Mouse (Mus musculus) cerebellum, postnatal 36 days (tissue): Measurements from ENCODE around the gene Lrrk1.

Experiments used
- DNase-seq, 2 experiments: peaks; one replicate each; pipeline ENCODE4 v3.0.0; 2021 to 2022; ENCODE audit warnings: mixed read lengths in 2 of 2

The Lrrk1 gene

DNA sequence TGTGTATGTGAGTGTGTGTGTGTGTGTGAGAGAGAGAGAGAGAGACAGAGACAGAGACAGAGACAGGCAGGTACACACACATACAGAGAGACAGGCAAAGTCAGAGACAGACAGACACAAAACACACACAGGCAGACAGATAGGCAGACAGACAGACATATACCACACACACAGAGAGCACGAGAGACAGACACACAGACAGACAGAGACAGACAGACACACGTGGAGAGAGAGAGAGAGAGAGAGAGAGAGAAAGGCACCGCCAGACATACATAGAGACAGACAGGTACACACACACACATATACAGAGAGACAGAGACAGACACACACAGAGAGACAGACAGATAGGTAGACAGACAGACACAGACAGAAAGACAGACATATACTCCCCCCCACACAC, 138.7 kb downstream of the Lrrk1 start:
- DNase-seq: no peak

DNA sequence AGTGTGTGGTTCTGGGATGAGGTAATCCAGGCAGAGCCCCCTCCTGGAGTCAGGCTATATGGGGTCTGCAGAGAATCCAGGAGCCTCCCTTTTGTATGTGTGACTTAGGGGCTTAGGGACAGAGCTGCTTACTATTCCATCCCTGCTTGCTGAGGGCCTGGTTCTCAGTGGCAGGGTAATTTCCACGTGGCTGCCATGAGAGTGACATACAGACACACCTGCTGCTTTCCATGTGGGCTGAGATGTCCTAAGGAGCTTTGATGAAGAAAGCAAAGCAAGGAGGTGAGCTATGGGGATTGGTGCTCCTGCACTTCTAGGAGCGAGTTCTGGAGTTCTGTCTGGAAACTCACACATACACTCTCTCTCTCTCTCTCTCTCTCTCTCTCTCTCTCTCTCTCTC, 139.1 kb downstream of the Lrrk1 start:
- no peak for DNase-seq

DNA sequence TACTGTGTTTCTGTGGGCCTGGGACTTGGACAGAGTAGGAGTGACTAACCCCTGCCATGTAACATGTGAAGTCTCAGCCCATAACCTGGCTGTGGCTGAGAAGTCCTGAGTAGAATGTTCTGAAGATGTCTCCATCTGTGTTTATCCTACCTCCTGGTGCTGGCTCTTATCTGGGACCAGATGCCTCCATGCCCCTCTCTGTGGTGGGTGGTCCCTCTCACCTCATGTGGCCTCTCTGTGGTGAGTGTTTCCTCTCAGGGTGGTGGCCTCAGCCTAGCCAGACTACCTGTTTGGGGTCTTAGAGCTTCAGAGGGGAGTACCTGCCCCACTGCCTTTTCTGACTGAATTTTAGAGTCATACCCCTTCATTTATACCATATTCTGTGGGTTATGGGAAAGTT, 139.9 kb downstream of the Lrrk1 start:
- DNase-seq: no peak

DNA sequence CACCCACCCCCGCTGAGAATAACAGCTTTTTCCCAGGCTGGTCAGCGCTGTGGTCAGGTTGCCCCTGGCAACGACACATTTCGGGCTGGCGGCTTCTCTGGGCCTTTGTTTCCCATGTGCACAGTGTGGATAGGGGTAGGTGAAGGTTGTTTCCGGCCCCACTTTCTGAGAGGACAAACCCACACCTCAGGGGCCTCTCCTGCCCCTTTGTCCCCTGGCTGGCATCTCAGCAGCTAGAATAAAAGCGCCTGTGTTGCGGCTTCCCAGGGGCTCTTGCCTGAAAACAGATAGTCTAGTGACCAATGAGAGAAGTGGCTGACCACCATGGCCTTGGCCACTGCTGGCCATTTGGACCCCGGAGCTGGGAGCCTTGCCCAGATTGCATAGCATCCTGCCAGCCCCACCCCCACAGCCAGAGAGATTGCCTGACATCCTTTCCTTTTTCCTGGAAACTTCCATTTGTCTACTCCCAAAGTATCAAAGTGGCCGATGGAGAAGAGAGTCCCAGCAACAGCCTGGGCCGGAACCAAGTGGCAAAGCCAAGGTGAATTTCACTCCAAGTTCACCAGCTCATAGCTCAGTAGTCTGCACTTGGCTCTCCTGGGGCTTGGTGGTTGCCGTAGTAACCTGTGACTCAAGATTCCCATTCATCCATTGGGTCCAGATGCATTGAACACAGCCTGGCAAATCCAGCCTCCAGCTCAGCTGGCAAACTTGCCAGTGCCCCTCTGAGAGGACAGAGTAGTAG, 140.7 kb downstream of the Lrrk1 start:
- no peak for DNase-seq

DNA sequence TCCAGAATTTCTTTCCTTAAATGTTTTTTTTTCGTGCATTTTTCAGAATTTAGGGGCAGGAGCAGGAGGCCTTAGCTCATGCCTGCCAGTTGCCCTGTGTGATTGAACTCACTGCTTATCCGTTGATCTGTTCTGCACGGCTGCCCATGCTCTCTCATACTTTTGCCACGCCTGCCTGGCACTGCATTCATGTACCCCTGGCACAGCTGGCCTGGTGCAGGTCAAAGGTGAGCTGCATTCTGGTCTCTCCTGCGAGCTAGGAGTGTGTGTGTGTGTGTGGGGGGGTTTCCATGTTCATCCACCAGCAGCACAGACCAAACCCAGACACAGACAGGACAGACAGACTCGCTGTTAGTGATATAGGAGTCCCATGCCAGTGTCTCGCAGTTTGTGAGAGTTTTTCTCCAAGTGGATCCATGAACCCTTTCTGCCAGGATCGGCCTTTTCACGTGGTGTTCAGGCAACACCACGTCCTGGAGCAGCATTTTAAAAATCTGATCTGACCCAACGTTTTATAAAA, 141.4 kb downstream of the Lrrk1 start:
- no peak for DNase-seq

DNA sequence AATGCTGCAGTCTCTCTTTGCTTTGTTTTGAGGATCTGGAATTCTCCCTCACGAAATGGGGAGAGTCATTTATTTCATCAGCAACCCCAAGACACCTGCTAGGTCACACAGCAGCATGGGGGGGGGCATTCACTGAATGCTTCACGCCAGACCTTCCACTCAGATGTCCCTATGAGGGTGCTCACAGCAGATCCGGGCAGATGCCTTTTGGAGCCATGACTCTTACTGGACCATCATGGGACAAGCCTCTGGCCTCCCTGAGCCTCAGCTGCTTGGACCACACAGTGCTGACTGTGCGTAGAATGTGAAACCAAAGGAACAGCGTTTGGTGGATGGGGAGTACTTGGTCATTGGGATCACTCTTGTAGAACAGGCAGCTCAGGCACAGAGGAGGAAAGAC, 142.5 kb downstream of the Lrrk1 start:
- DNase-seq: no peak

DNA sequence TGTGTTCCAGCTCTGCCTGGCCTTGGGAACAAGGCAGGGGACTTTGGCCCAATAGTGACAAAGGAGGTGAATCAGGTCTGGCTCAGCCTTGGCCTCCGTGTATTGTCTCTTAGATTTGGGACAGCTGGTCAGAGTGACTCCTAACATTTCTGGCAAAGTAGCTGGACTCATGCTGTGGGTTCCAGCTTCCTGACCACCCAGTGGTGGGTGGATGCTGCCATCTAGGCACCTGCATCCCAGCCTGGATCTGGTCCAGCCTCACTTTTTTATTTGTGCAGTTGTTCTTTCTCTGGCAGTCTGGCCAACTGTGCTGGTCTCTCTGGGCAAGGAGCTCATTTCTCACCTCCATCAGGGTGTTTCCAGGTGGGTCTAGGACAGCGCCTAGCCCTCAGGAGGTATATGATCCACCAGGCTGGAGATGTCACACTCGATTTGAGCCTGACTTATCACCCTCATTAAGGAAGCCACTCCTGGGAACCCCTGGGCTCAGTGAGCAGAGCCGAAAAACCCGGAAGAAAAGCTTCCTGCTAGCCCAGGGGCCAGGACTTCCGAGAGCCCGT, 144.3 kb downstream of the Lrrk1 start:
- DNase-seq: no peak

DNA sequence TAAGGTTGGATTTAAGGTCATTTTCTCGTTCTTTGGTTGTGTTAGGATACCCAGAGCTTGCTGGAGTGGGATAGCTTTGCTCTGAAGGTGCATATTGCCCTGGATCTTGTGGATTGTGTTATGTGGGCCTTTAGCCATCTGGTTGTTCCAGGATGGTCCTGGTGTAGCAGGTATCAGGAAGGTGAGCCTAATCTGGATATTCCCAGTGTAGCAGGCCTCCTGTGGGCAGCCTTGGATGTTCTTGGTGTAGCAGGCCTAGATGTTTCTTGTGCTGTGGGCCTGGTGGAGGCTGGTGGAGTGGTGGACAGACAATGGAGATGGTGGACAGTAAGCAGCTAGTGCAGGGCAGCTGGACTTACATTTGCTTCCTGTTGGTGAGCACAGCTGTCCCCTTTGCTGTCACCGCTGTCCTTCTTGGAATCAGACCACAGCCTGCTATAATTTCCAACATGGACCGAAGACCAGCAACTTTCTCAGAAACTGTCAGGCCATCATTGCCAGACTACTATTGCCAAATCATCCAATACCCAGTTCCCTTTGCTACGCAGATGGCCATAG, 146.2 kb downstream of the Lrrk1 start:
- DNase-seq: no peak

DNA sequence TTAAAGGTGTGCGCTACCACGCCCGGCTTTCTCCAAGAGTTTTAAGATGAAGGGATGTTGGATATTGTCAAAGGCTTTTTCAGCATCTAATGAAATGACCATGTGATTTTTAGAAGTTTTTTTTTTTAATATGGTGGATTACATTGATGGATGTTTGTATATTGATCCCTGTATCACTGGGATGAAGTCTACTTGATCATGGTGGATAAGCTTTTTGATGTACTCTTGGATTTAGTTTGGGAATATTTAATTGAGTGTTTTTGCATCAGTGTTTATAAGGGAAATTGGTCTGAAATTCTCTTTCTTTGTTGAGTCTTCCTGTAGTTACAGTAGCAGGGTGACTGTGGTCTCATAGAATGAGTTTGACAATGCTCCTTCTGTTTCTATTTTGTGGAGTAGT, 150.0 kb downstream of the Lrrk1 start:
- no peak for DNase-seq

DNA sequence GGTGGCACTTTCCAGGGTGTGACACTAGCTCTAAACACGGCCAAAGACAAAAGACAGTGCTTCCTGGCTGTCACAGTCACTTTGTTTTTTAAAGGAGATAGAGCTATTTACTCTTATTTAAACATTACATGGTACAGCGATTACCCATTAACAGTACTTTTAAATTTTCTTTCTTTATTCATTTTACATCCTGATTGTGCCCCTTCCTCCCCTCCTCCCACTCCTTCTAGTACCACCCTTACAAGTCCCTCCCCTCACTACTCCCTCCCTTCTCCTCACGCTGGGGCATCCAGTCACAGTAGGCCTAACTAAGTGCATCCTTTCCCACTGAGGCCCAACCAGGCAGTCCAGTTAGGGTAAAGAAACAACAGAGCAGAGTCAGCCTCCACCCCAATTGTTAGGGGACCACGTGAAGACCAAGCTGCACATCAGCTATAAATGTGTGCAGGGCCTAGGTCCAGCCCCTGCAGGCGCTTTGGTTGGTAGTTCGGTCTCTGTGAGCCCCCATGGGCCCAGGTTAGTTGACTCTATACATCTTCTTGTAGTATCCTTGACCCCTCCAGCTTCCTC, 154.1 kb downstream of the Lrrk1 start:
- DNase-seq: no peak

DNA sequence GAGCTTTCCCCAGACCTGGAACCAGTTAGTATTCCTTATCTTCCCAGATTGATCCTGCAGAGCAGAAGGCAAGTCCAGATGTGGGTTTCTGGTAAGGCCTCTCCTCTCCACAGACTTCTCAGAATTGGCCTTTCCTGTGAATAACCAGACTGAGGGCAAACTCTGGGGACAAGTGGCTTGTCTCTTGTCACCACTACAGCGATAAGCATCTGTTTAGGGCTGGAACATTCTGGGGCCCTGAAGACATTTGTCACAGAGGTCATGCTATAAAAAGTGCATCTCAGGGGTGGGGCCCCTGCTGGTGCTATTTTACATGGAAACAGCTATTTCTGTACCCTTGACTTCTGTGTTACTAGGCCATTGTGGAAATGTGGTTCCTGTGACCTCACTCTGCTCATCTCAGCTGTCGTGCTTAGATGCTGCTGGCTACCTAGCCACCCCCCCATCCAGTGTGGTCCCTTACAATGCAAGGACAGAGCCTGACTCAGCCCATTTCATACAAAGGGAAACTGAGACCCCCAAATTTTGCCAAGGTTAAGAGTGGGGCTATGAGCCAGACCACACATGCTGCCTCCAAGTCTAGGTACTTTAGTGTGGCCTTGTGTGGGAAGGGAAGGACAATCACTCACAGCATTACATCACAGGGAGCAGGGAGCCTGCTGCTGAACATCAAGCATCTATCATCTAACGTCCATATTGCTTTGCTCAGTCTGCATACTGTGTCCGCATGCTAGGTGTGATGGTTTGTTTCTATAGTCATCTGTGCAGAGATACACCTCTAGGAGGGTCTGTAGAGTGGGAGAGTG, 154.8 kb downstream of the Lrrk1 start:
- no peak for DNase-seq

DNA sequence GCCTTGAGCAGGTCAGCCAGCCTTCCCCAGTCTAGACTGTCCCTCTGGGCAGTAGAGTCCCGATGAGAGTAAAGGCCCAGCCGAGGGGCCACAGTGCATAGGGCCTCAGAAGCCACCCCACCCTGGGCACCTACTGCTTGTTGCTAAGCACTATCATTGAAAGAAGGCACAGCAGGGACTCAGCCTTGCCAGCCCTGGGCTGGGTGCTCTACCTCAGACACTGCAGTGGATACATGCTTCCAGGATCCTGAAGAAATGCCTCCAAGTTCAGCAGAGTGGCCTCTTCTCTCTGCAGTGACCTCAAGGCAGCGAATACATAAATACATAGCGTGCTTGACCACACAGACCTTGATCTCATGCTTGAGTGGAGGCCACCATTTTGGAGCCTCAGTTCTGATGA, 156.3 kb downstream of the Lrrk1 start:
- DNase-seq: no peak

DNA sequence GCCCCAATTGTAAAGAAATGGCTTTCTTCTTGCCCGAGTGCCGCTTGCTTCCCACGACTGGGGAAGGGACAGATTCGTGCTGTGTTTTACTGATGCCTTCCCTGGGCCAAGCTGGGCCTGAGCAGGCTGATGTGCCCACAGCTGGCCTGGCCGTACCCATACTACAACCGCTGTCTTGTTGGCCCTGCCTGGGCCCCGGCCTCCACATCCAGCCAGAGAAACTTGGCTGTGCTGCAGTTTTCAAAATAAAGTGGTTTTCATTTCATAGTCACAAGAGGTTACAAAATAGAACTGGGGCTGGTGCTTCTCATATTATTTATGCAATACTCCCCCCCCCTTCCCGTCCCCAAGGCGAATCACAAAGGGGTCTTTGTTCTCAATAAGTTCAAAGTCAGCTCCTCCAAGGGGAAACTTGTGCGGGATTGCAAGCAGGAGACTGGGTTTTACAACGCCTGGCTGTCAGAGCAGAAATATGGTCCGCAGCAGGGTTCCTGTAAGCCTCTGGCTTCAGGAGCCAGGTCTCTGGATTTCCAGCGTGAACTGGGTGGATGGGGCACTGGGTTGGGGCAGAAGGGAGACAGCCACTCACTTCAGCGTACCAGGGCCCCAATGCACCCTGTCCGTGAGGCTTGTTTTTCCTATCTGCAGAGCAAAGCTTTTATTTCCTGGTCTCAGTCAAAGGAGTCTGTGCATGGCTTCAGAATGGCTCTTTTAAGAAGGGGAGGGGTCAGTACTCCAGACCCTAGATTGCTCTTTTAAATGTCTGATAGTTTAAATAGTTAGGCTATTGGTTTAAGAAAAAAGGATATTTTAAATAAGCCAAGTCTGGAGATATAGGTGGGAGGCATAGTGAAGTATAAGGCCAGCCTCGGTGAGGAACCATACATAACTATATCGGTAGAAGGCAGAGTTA, 157.3 kb downstream of the Lrrk1 start:
- no peak for DNase-seq

DNA sequence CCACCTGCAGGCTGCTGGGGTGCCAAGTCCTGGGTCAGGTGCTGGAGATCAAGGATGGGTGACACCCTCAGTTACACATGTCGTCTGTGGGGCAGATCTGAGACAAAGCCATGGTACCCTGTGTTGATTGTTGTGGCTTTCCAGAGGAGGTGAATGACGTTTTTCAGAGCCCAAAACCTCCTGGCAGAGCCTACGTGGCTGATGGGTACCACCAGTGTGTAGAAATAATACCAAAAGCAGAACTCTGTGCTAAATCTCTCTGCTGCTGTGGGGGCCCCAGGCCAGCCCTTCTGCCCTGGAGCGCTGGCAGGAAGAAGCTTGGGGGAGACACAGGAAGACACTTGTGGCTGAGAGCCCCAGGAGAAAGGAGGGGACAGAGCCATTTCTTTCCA, 157.9 kb downstream of the Lrrk1 start:
- no peak for DNase-seq

DNA sequence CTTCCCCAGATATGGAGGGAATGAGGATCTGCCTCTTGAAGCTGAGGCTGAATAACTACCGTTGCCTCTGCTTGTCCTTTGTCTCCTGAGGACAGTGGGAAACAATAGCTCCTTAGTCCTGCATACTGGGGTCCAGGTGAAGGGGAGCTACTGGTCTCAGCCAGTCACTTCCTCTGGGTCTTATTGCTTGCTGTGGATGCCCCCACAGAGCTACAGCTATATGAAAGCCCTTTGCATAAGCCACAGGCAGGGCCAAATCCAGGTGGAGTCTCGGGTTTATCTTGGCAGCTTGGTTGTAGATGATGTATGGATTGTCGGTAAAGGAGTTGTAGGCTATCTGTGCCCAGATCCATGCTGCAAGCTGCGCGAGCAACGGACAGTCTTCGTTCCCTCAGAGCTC, 158.7 kb downstream of the Lrrk1 start:
- no peak for DNase-seq

DNA sequence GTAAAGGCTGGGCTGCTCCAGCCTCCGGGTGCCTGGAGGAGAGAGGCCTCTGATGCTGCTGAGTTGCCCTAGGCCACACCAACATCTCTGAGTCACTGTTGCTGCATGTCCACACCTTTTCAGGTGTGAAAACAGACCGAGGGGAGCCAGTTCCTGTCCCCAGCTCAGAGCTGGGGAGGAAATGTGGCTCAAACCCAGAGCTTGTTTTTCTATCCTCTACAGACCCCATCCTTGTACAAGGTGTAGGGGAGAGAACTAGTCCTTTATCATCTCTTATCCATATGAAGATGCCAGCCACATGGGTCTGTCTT, 159.6 kb downstream of the Lrrk1 start:
- no peak for DNase-seq

DNA sequence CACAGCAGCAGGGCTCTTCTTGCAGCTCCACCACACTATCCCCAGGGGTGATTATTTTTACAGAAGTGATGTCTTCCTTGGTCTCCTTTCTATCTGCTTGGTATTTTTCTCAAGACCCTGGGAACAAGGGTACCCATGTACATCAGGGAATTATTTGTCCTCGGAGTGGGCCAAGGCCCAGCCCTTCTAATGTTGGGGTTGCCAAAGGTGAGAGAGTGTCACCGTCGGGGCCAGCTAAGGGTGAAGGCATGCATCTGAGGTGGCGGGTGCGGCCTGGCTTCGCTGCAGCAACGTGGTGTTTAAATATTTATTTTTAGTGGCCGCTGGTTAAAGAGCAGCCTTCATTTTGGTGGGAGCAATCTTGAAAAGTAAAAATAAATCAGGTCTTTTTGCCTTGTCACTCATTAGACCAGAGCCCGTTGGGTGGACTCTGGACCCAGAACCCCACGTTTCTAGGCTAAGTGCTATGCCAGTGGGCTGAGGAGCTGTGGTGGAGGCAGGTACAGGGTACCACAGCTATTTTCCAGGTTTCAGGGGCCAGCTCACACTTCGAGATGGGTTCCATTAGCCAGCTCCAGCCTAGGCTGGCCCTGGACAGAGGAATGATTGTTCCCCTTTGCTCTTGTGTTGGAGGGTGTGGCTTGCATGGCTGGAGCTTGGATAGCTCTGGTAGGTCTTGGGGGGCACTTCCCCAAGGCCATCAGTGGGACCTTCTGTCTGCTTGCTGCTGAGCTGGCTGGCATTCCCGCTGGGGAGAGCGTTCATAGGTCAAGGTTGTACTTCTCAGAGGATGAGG, 160.1 kb downstream of the Lrrk1 start:
- no peak for DNase-seq

DNA sequence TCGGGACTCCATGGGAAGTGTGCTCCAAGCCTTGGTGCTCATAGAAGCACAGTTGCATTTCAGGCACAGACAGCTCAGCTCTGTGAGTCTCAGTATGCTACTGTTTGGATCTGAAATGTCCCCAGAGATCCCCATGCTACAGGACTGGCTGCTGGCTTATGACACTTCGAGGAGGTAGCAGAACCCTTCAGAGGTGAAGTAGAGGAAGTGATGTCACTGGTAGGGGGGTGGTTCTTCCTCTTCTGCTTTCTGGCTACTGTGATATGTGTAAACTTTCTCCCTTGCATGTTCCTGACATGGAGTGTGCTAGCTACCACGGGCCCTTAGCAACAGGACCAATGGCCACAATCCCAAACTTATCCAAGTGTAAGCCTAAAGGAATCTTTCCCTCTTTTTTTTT, 162.3 kb downstream of the Lrrk1 start:
- DNase-seq: no peak

DNA sequence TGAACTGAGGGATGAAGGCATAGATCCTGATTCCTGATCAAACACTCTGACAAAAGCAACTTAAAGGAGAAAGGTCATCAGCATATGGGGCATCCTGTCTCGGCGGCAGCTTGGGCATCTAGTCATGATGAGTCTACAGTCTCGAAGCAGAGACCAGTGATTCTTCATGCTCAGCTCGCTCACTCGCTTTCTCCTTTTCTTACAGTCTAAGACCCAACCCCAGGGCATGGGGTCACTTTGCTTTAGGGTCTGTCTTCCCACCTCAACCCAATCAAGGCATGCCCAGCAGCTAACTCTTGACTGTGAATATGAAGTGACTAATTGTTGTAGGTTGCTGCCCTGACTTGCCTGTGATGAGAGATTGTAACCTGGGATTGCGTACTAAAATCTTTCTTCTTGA, 163.6 kb downstream of the Lrrk1 start:
- no peak for DNase-seq

DNA sequence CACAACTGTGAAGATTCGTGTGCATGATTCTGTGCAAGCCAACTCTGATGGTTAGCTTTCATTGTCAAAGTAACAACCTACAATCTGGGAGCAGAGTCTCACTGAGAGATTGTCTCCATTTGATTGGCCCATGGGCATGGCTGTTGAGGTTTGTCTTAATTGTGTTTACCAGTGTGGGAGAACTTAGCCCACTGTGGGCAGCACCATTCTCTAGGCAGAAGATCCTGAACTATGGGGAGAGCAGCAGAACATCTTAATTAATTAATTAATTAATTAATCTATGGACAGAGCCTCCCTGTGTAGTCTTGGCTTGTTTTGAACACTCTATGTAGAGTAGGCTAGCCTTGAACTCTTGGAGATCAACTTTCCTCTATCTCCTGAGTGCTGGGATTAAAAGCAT, 164.4 kb downstream of the Lrrk1 start:
- no peak for DNase-seq

DNA sequence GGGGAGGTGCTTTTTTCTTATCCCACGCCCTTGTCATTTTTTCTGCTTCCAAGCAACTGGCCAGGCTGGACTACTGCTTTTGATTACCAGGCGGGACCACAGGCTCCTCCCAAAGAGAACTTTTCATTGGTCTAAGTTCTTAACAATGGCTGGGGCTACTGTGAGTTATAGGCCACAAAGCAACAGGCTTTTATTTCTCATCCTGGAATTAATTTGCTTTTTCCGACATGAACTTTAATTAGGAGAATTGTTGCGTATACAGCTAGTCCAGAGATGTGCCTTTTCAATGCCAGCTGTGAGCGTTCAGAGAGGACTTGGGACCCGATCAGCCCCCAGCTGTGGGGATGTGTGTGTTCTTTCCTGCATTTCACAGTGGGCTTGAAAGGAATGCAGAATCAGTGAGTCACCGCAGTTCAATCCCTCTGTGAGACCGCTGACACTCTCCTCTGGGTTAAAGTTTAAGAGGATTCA, 165.5 kb downstream of the Lrrk1 start:
- no peak for DNase-seq
